ENCODE assay signal across 13 mouse cellular contexts in genomic region chr6:36728079-36728478, GRCm38 (mm10).
DNase-seq lines count a peak whose midpoint lies in the region; ATAC-seq and TF ChIP-seq lines count a peak whose summit lies in the region.
"Had no signal": no experiment of that assay in that cellular context is flagged by ENCODE, and none has a peak within 500 bp of the region (broad histone marks: within the 10 kb centered on the region; RNA-seq: fewer than 3 reads in every experiment).

No protein-coding gene starts in this region.

- H3K4me2 ChIP-seq in intestine, embryonic 14.5 days (ENCODE audit: low read length), result no peak overlapping the region
- H3K4me2 ChIP-seq in intestine, embryonic 16.5 days (ENCODE audit: low read depth, low read length), result no peak overlapping the region
- H3K4me2 ChIP-seq in midbrain, postnatal 0 days (ENCODE audit: low read depth, low read length, poor library complexity, severe bottlenecking), result no peak overlapping the region
- no peak overlapping the region for H3K4me2 ChIP-seq in midbrain, embryonic 13.5 days (replicated peaks)
- H3K4me2 ChIP-seq in kidney, embryonic 15.5 days, result no peak overlapping the region
- H3K4me2 ChIP-seq: heart, embryonic 15.5 days; midbrain, embryonic 12.5 days had no signal

- H3K4me1 ChIP-seq in intestine, embryonic 14.5 days (replicated peaks; ENCODE audit: control insufficient read depth, insufficient read depth, low read length), result no peaks in the 10 kb centered on the region
- no peaks in the 10 kb centered on the region for H3K4me1 ChIP-seq in intestine, embryonic 16.5 days (ENCODE audit: control insufficient read depth, insufficient read depth, low read length)
- H3K4me1 ChIP-seq in midbrain, postnatal 0 days (ENCODE audit: insufficient read depth, low read length), result no peaks in the 10 kb centered on the region
- H3K4me1 ChIP-seq in midbrain, embryonic 13.5 days (replicated peaks), result peaks cover 4% of the 10 kb centered on the region
- H3K4me1 ChIP-seq in kidney, embryonic 15.5 days, result peaks cover 3% of the 10 kb centered on the region; the same call in 1 of the 2 replicates
- H3K4me1 ChIP-seq: heart, embryonic 15.5 days; limb, embryonic 10.5 days had no signal

- DNase-seq in cerebellum, postnatal 25 days, result peak; percentile 11 to 44
- DNase-seq in cerebellum, adult 11-12 months, result no peak
- no peak for DNase-seq in intestine, embryonic 14.5 days (ENCODE audit: low spot score)
- peak; percentile 66 for DNase-seq in midbrain, postnatal 0 days (ENCODE audit: low spot score)
- DNase-seq: lung, adult 18-20 months had no signal

- 75% methylated on average over 7 of the region's 7 CpGs for WGBS in intestine, embryonic 14.5 days
- 64% methylated on average over 7 of the region's 7 CpGs for WGBS in intestine, embryonic 16.5 days
- WGBS in midbrain, postnatal 0 days, result 64% methylated on average over 7 of the region's 7 CpGs
- WGBS in midbrain, embryonic 13.5 days, result 78% methylated on average over 7 of the region's 7 CpGs
- 62% methylated on average over 7 of the region's 7 CpGs for WGBS in kidney, embryonic 15.5 days

- TF ChIP-seq CTCF in midbrain, postnatal 0 days (IDR thresholded peaks at IDR 0.05), result no peak

- H3K27ac ChIP-seq in intestine, embryonic 14.5 days (ENCODE audit: low read depth), result no peak overlapping the region
- no peak overlapping the region for H3K27ac ChIP-seq in intestine, embryonic 16.5 days (ENCODE audit: low read length)
- no peak overlapping the region for H3K27ac ChIP-seq in midbrain, postnatal 0 days (ENCODE audit: low read depth, low read length)
- no peak overlapping the region for H3K27ac ChIP-seq in midbrain, embryonic 13.5 days
- H3K27ac ChIP-seq in kidney, embryonic 15.5 days, result no peak overlapping the region
- H3K27ac ChIP-seq: heart, embryonic 15.5 days; limb, embryonic 10.5 days; midbrain, embryonic 12.5 days had no signal

- peak; percentile 23; the same call in 1 of the 2 replicates for ATAC-seq in intestine, embryonic 14.5 days (replicated peaks; ENCODE audit: low FRiP score, low TSS enrichment, low read depth)
- ATAC-seq in intestine, embryonic 16.5 days, result no peak
- no peak for ATAC-seq in midbrain, postnatal 0 days (ENCODE audit: low FRiP score)
- ATAC-seq in midbrain, embryonic 13.5 days, result no peak
- 0 out of 2 replicates have a peak, but pooled peaks have one; percentile 22 for ATAC-seq in kidney, embryonic 15.5 days (replicated peaks; ENCODE audit: low FRiP score)
- ATAC-seq in CD4-positive, CD25-positive, alpha-beta regulatory T cell, adult 4 months, result no peak
- ATAC-seq: Patski had no signal

- no peaks in the 10 kb centered on the region for H3K27me3 ChIP-seq in intestine, embryonic 14.5 days (replicated peaks; ENCODE audit: control insufficient read depth, insufficient read depth, low read length)
- no peaks in the 10 kb centered on the region for H3K27me3 ChIP-seq in intestine, embryonic 16.5 days (replicated peaks; ENCODE audit: control insufficient read depth, insufficient read depth, low read length)
- no peaks in the 10 kb centered on the region for H3K27me3 ChIP-seq in midbrain, postnatal 0 days (ENCODE audit: insufficient read depth, low read length)
- no peaks in the 10 kb centered on the region for H3K27me3 ChIP-seq in midbrain, embryonic 13.5 days
- H3K27me3 ChIP-seq in kidney, embryonic 15.5 days, result no peaks in the 10 kb centered on the region
- H3K27me3 ChIP-seq: heart, embryonic 15.5 days; midbrain, embryonic 12.5 days; Patski had no signal

- H3K36me3 ChIP-seq in intestine, embryonic 14.5 days (ENCODE audit: control insufficient read depth, insufficient read depth, low read length), result peaks cover 22% of the 10 kb centered on the region
- 0 out of 2 replicates have a peak, but pooled peaks cover 2% of the 10 kb centered on the region for H3K36me3 ChIP-seq in intestine, embryonic 16.5 days (ENCODE audit: control insufficient read depth, insufficient read depth, low read length)
- peaks cover 5% of the 10 kb centered on the region; the same call in 1 of the 2 replicates for H3K36me3 ChIP-seq in midbrain, postnatal 0 days (ENCODE audit: insufficient read depth, low read length)
- peaks cover 54% of the 10 kb centered on the region for H3K36me3 ChIP-seq in midbrain, embryonic 13.5 days
- H3K36me3 ChIP-seq in kidney, embryonic 15.5 days, result peaks cover 48% of the 10 kb centered on the region

- no peak overlapping the region for H3K9ac ChIP-seq in intestine, embryonic 14.5 days (ENCODE audit: low read length)
- no peak overlapping the region for H3K9ac ChIP-seq in intestine, embryonic 16.5 days (ENCODE audit: low read depth, low read length)
- H3K9ac ChIP-seq in midbrain, postnatal 0 days (replicated peaks; ENCODE audit: low read length, poor library complexity, severe bottlenecking), result no peak overlapping the region
- no peak overlapping the region for H3K9ac ChIP-seq in midbrain, embryonic 13.5 days (replicated peaks)
- no peak overlapping the region for H3K9ac ChIP-seq in kidney, embryonic 15.5 days
- H3K9ac ChIP-seq: heart, embryonic 15.5 days; midbrain, embryonic 12.5 days had no signal

- no peak overlapping the region for H3K4me3 ChIP-seq in intestine, embryonic 14.5 days (ENCODE audit: low read depth, low read length)
- H3K4me3 ChIP-seq in intestine, embryonic 16.5 days (ENCODE audit: low read length), result no peak overlapping the region
- H3K4me3 ChIP-seq in midbrain, postnatal 0 days (ENCODE audit: low read depth, low read length), result no peak overlapping the region
- H3K4me3 ChIP-seq in midbrain, embryonic 13.5 days (replicated peaks), result no peak overlapping the region
- no peak overlapping the region for H3K4me3 ChIP-seq in kidney, embryonic 15.5 days (replicated peaks)
- H3K4me3 ChIP-seq: heart, embryonic 15.5 days; limb, embryonic 10.5 days; midbrain, embryonic 12.5 days had no signal

- H3K9me3 ChIP-seq in intestine, embryonic 14.5 days (ENCODE audit: control insufficient read depth, low read length), result peaks cover 19% of the 10 kb centered on the region
- 0 out of 2 replicates have a peak, but pooled peaks cover 11% of the 10 kb centered on the region for H3K9me3 ChIP-seq in intestine, embryonic 16.5 days (ENCODE audit: control insufficient read depth, low read length)
- peaks cover 9% of the 10 kb centered on the region; the same call in 1 of the 2 replicates for H3K9me3 ChIP-seq in midbrain, postnatal 0 days (ENCODE audit: low read length)
- peaks cover 36% of the 10 kb centered on the region for H3K9me3 ChIP-seq in midbrain, embryonic 13.5 days
- peaks cover 21% of the 10 kb centered on the region for H3K9me3 ChIP-seq in kidney, embryonic 15.5 days (replicated peaks)
- H3K9me3 ChIP-seq: heart, embryonic 15.5 days had no signal

Comparison
In these comparisons a context has a peak if more than half of its experiments do, and no peak if none do; other contexts are left out.
1. DNase-seq: peak in cerebellum, postnatal 25 days (2 of 2) and midbrain, postnatal 0 days (single experiment); none in cerebellum, adult 11-12 months (single experiment) and intestine, embryonic 14.5 days (single experiment).
2. ATAC-seq: peak in intestine, embryonic 14.5 days (single experiment) and kidney, embryonic 15.5 days (single experiment); none in intestine, embryonic 16.5 days (single experiment), midbrain, postnatal 0 days (single experiment), midbrain, embryonic 13.5 days (single experiment) and CD4-positive, CD25-positive, alpha-beta regulatory T cell, adult 4 months (single experiment).